Mouse (Mus musculus): ENCODE measurements around the gene Gpr107.

The Gpr107 gene

DNA sequence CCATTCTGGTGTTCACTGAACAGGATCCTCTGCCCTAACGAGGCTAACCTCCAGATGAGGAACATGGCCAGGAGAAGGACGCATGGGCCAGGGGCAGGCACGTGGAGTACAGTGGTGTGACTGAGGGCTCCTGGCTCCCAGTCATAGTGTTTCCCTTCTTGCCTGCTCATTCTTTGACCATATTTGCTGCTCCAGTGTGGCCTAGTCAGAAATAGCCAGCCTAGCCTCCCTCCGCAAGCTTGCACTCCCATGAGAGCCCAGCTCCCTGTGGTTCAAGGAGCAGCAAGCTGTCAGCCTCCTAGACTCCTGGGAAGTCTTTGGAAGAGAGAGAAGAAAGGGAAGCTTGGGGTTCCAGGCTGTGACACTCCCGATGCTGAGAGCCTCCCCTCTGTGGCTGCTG lies 52.6 kb downstream of the Gpr107 start:
- DNase-seq = no peak

DNA sequence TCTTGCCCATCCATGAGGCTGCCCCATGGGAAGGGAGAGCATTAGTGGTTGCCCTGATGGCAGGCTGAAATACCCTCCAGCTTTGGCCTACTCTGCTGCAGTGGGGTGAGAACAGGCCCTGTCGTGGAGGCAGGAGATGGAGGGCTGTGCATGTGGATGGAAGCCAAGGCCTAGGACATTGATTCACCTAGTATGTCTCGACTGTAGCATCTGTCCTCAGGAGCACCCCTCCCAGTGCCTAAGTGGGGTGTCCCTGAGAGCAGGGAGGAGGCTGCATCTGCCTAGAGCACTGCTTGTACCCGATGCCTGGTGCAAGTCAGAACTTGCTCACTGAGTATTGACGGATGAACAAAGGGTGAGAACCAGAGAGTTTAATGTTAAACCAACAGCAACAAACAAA lies 54.1 kb downstream of the Gpr107 start:
- no peak for DNase-seq

DNA sequence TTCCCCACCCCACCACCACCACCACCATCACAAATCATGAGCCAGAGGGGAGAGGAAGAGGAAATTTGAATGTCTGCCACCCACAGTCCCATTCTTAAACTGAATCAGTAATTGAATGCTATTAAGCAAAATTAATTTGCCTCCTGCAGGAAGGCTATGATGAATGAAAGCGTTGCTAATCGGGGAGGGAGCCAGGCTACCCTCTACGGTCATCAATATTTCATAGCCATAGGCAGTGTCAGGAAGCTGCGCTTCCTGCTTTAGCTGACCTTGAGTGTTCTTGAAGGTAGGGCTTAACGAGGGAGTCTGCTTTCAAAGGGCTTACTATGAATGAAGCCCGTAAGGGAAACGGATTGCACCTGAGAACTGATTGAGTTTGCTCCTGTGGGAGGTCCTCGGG lies 54.8 kb downstream of the Gpr107 start:
- DNase-seq = no peak

DNA sequence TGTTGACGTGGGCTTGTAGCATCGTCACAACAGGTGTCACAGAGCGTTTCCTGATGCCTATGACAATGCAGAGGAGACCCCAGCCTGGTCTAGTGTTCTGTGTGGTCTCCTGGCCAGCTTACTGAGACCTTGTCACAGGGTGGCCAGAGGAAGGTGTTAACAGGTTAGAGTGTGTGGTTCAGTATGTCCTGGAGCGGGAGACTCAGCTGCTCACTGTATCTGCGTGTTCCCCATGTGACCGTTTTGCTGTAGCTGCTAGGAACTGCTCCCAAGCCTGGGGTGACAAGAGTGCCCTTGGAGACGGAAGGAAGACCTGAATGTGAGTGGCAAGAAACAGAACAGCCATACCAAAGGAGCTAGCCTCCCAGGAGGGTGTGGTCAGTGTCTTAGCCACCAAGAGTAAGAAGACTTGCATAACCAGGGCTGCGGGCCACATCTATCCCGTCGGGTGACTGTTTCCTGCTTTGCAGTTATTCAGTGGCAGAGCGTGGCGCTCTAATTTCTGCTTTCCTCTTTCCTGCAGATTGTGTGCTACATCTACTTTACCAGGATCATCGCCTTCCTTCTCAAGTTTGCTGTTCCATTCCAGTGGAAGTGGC lies 56.5 kb downstream of the Gpr107 start:
- DNase-seq = no peak

DNA sequence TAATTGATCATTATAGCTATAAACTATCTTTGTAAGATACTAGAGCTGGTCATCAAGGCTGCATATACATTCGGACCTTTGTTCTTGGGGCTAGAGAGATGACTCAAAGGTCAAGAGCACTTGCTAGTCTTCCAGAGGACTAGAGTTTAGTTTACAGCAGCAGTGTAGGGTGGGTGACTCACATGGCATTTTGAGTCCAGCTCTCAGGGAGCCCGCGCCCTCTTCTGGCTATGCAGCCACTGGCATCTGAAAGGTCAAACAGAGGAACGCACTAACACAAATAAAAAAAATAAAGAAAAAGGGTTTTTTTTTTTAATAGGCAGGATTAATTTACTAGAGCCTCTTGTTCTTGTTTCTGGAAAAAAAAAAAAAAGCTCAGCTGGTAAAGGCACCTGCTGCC lies 57.4 kb downstream of the Gpr107 start:
- DNase-seq = no peak

DNA sequence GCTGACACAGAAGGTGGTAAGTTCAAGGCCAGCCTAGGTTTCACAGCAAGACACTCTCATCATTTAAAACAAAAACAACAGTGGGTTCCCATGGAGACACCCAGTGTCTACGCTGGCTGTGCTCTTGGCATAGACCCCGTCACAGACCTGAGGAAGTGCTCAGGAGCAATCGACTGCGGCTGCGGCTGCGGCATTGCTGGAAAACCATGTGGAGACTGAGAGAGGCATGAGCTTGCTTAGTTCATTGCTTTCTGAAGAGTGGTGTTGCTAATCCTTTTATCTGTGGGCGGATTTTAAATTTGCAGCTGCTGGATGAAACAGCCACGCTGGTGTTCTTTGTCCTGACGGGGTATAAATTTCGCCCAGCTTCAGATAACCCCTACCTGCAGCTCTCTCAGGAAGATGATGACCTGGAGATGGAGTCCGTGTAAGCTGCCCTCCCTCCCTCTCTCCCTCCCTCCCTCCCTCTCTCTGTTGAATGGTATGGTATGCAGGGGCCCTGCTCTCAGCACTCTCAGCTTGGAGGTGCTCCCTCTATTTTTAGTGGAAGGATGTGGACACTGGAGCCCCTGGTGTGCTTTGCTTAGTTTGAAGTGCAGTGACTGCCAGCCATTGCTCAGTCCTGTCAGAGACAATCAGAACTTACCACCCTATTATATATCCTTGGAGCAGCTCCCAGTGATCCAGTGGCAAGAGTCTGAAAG lies 58.2 kb downstream of the Gpr107 start:
- DNase-seq = no peak

DNA sequence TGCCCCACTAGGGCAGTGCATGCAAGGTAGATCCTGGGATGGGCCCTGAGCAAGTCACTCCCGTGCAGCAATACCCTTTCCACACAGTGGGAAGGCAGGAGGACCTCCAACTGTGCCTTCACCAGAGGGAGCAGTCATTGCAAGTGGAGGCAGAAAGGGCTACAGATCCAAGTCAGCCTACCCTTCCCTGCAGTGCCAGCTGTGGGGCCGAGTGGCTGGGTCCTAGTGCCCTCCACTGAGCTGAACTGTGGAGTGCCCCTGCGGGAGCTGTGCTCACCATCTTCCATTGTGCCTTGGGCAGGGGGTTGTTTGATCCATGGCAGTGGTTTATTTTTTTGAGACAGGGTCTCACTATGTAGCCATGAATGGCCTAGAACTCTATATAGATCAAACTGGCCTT lies 59.1 kb downstream of the Gpr107 start:
- DNase-seq = no peak

DNA sequence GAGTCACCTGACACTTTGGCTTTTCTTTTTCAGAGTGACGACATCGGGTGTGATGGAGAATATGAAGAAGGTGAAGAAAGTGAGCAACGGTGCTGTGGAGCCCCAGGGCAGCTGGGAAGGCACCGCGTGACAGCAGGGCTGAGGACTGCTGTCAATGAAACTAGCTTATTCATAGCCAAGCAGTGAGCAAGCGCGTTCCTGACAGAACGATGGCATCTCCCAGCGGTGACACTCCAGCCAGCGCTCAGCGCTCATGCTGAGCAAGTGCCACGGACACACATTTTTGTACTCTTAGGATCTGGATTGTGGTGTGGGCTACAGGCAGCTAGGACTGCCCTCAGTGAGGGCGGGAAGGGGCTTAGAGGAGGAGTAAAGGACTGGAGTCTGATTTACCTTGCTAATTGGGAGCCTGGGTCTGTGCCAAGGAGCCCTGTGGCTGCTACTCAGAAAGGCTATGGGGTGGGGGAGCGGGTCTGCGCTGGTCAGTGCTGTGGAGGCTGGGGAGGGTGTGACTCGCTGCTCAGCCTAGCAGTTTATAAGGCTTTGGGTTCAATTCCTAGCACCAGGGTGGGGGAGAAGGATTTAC lies 62.2 kb downstream of the Gpr107 start:
- peak; percentile 43 for DNase-seq

DNA sequence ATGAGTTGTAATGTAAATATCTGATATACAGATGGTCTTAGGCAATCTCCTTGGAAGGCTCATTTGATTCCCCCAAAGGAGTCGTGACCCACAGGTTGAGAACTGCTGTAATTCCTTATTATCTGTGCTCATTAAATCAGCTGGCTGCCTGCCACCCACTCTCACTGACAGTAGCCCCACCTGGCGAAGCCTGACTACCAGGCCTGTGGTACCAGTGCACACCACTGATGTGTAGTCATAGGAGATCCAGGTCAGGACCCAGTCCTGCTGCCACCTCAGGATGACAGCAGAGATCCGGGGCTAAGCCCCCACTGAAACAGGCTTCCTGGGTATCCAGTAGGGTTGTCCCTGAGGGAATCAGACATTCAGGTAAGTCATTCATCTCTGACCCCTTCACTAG lies 66.5 kb downstream of the Gpr107 start:
- DNase-seq = no peak

DNA sequence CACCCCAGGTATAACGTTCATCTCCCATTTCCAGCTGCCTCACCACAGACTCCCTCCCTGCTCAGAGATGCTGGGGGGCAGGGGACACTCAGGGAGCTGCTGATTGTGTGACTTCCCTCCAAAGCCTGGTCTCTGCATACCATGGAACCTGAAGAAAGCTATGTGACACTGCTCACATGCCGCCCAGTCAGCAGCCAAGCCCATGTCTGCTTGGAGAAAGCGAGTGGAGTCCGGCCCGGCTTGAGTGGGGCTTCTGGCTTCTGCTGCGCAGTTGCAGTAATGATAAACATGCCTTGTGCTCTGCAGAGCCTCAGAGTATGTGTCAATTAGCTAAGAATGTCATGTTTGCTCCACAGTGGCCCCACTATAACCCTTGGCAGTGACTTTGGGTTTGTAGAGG lies 67.4 kb downstream of the Gpr107 start:
- no peak for DNase-seq

DNA sequence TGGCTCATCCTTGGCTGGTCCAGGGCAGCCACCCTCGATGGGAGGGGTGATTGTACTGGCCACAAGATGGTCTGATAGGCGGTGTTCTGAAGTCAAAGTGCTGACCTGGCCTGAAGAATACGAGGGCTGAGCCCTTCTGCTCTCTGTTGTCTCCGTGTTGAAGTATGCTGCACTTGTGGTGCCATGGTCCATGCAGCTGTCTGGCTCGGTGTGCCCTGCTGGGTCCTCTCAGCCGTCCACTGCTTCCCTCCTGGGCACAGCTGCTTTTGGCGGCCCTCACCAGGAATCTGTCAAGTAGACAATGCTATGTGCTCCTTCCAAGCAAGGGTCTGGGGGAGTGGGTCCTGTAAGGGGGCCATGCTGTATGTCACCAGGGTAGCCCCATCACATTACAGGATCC lies 68.7 kb downstream of the Gpr107 start:
- no peak for DNase-seq

DNA sequence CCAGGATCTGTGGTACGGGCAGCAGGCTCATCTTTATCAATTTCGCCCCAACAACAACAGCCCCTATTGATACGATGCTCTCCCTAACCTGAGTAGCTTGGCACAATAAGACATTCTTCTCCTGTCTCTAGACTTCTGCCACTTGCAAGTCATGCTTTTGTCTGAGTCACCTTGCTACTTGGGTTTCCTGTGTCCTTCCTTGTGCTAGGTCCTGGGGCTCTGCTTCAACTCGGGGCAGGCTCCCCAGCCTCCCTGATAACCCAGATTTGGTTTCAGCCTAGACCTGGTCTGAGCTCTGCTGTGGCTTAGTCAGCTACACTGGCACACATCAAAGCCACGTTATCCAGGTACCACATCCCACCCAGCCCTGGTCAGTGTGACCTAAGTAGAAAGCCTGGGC lies 69.5 kb downstream of the Gpr107 start:
- no peak for DNase-seq

DNA sequence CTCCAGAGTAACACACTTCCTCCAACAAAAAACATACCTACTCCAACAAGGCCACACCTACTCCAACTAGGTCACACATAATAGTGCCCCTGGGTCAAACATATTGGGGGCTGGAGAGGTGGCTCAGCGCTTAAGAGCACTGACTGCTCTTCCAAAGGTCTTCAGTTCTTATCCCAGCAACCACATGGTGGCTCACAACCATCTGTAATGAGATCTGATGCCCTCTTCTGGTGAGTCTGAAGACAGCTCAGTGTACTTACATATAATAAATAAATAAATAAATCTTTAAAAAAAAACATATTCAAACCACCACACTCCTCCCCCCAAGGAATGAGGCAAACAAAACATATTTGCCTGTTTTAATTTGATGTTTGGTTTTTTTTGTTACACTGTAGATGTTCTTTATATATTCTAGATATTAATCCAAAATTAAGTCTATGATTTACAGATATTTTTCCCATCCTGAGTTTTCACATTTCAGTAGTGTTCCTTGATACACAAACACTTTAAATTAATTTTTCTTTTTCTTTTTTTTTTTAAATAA lies 76.7 kb downstream of the Gpr107 start:
- no peak for DNase-seq

DNA sequence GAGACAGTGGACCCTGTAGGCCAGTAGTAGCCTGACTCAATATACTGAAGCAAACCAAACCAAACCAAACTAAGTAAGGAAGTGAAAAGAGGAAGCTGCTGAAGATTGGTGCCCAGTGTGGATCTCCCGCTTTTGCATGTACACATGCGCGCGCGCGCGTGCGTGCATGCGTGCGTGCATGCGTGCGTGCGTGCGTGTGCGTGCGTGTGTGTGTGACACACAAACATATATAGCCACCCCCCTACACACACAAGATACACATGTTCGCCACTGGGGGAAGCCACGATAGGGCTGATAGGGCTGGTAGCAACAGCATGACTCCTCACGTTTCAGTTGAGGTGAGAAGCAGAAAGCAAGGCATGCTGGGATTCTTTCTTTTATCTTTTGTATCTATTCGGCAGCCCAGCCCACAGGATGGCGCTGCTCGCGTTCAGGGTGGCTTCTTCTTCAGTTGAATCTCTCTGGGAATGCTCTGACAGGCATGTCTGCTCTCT lies 87.1 kb downstream of the Gpr107 start:
- no peak for DNase-seq

DNA sequence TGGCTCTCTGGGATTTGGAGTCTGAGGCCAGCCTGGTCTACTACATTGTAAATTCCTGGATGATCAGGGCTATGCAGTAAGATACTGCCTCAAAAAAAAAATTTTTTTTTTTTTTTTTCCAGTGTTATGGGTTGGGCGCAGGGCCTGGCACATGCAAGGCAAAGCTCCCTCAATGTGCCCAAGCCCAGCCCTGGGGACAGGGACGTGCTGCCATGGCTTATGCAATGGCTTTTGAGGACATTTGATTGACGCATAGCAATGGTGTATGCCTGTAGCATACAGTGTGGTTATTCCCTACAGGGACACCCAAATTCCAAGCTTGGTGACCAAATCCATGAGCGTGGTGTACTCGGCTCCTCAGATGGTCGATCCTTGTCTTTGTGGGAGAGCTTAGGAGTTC lies 87.7 kb downstream of the Gpr107 start:
- DNase-seq = no peak

DNA sequence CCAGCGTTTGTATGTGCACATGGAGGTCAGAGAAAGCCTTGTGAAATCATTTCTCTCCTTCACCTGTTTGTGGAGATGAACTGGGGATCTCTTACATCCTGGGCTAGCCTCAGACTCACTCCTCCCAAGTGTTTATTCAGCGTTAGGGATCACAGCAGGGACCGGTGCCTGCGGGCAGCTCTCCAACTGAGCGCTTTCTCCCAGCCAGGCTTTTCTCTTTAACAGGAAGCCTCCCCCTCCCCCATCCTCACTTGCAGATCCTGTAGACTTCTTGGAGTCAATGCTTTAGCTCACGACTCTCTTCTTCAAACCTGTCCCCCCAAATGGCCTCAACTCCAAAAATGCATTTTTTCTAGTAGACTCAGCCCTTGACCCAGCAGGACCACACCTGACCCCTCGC lies 89.5 kb downstream of the Gpr107 start:
- peak; percentile 50 for DNase-seq

DNA sequence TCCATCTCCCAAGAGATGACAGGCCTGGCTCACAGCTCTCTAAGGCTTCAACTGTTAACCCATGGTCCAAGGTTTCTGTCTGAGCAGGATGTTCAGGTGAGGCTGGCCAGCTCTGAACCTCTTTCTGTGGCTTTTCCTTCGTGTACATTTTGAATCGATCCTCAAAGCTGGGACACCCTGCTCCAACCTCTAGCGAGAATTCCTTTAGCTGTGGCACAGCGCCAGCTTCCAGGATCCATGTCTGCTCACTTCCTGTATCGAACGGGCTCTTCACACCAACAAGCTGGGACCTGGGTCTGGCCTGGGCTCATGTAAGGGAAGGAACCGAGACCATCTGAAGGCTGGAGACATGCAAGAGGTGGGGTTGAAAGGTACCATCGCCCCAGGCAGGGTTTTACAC lies 92.1 kb downstream of the Gpr107 start:
- no peak for DNase-seq

DNA sequence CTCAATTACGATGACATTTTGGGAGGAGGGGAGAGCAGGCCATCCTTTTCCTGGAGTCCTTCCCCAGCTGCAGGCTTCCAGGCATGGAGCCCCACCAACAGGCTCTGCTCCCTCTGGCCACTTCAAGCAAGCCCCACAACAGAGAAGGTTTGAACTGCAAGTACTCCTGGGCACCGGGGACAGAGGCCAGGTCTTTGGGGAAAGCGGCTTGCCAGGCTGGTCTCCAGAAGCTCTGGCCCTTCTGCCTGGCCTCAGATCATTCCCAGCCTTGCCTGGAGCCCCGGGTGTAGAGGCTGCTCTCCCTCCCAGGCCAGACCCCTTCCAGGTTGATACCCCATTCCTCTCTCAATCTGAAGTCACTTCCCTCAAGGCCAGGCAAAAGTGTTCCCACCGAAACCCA lies 92.9 kb downstream of the Gpr107 start:
- no peak for DNase-seq

DNA sequence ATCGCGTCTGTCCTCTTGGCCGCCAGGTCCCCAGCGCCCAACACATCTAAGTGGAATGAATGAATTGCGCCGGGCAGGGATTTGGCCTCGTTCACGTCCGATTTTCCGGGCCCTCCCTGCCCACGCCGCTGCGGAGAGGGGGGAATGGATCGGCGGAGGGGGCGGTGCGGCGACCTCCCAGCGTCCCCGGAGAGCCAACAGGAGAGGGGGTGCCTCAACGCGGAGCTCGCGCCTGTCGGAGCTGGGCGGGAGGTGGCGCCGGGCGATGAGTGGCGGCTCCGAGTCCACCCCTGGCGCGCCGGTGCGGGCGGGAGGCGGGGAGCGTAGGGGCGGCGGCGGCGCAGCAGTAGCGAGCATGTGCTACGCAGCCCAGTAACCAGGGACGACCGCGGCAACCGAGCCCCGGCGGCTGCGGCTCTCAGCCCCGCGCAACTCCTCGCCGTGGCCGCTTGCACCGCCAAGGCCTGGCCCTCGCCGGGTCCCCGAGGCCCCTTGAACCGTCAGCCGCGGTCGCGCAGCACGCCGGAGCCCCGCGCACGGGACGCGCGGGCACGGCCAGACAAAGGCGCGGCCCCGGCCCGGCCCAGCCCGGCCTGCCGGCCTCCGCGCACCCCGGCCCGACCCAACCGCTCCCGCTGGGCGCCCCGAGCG lies 93.5 kb downstream of the Gpr107 start, which contains the start of gene Ncs1:
Gene Ncs1, plus strand, starts transcription at position 333 of the 651 bp plus-strand sequence.
- peak; percentile 86 for DNase-seq

DNA sequence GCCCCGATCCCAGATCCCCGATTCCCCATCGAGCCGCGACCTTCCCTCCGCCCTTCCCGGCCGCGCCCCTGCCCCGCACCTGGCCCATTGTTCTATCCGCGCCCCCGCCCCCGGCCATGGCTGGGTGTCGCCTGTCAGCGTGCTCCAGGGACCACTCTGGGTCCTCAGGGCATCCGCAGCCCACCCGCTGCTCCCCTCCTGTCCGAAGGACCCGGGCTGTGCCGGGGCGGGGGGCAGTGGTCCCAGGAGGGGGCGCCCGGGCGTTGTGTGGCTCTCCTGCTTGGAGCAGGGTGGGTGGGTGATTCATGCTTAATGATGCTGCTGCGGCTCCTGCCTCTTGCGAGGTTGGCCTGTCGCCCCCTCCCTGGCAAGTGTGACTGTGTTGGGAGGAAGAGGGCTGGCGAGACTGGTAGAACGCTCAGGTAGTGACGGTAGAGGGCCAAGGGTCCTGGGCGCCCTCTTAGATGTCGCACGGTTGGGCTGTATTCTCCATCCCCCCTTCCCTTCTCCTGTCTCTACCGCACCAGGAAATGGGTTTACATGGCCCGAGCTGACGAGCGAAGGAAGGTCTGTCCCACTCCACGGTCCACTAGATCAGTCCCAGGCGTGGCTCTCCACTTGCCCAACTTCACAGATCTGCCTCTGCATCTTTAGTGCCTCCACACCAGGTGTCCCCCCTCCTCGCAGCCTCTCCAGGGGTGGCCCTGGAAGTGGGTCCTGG lies 94.3 kb downstream of the Gpr107 start:
- peak; percentile 66 for DNase-seq

DNA sequence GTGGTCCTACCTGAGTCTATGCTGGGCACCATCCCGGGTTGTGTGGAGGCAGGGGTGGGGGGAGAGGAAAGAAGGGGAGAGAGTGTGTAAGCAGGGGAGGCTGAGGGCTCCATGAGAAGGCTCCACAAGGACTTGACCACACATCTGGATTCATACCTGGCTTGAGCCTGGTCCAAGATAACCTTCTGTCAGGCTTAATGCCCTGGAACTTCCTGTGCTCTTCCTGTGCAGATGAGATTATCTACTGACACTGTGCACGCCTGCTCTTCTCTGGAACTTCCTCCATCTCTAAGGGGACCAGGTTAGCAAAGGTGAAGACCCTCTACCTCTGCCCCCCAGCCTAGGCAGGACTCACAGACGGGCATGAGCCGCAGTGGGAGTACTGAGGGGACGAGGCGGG lies 96.7 kb downstream of the Gpr107 start:
- no peak for DNase-seq

DNA sequence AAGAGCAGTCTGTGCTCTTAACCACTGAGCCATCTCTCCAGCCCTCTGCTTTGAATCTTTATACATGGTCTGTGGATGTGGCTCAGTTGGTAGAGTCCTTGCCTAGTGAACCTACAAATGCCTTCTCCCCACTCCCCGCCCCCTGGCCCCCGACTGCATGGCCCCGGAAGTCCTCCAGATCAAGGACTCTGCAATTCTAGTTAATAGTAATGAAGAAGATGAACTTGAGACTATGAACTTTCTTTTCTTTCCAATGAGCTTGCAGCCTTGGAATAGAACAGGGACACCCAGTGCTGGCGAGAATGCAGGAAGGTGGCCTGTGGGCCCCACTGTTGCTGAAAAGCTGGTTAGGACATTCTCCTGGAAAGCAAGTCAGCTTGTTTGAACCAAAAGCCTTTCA lies 100.1 kb downstream of the Gpr107 start:
- DNase-seq = no peak

DNA sequence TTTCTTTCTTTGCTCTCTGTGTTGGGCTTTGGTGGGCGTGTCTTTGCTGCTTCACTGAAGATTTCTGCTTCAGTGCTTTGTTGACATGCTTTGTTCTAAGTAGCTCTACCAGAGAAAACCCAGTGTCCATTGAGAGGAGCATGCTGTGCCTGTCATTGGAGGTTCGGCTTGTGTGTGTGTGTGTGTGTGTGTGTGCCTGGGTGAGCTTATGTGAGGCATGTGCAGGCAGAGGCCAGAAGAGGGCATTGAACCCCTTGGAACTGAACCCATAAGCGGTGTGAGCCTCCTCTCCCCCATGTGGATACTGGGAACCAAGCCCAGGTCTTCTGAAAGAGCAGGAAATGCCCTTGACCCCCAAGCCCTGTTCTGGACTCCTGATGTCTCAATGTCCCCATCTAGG lies 101.3 kb downstream of the Gpr107 start:
- DNase-seq = no peak
